Mouse (Mus musculus): ENCODE results near the gene Hs6st3.

DNA sequence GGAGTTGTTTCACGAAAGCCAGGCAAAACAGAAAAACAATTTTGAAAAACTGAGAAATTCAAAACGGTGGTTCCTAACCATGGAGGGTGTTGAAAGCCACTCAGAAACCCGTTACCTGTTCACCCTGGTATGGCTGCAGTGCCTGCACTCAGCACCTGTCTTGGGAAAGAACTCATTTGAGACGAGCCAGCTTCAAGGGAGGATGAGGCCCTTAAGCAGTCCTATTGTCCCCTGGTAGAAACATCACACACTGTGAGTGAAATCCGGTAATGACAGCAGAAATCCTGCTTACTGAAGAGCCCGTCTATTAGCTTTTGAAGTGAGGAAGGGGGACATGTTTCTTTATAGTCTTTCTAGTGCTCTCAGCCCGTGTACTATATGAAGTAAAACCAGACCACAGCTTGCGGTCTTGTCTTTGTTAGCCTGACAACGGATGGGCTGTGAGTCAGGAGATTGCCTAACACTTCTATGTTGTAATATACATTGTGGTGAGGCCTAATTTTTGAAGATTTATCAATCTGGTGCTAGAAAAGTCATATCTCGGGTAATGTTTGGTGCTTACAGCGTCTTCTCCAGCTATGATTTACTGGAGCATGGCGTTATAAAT is 641.9 kb downstream of the Hs6st3 start:
- no peak for TF ChIP-seq EP300 (IDR thresholded peaks at IDR 0.05; ENCODE audit: insufficient read depth, low read depth, low read length)
- TF ChIP-seq POLR2A (IDR thresholded peaks at IDR 0.05; ENCODE audit: insufficient read depth, low read length), result no peak

Data from ES-Bruce4 (cell line).